Mouse (Mus musculus) spleen, postnatal 4 days (tissue): ENCODE results near the gene Hamp2.
"Not testable (repeated sequence)": the region's sequence is repeated elsewhere in the genome, so short reads cannot be mapped to it uniquely, and the experiment has no call there.

ENCODE experiments used
- DNase-seq, 2 experiments: peaks; one replicate each; pipeline ENCODE4 v3.0.0; 2022; ENCODE audit warnings: low spot score in 2 of 2

Hamp2 gene

GRCm38 (mm10) chr7:30924581-30924980 is at the start of gene Hamp2:
Gene Hamp2 (minus strand): TSS chr7:30924681.
- DNase-seq: not testable (repeated sequence)

GRCm38 (mm10) chr7:30973501-30974289 is 49.2 kb upstream of the Hamp2 start, which contains the start of gene Fam187b:
Gene Fam187b (plus strand): TSS chr7:30973790.
- peak; percentile 86 to 95 for DNase-seq

DNA sequence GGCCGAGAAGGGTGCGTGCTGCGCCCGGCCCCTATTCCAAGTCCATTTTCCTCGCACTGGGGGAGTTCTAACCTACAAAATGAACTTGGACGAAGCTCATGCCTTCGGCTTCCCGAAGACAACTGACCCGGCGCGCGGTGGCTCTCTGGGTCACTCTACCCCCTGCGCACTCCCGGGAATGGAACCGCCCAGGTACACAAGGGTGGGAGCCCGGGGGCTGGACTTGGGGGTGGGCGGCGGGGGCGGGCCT is 48.7 kb upstream of the Hamp2 start, which contains the start of gene Lsr:
Lsr (minus strand) TSS at position 214 of the 250 bp plus-strand sequence.
- DNase-seq: no peak

DNA sequence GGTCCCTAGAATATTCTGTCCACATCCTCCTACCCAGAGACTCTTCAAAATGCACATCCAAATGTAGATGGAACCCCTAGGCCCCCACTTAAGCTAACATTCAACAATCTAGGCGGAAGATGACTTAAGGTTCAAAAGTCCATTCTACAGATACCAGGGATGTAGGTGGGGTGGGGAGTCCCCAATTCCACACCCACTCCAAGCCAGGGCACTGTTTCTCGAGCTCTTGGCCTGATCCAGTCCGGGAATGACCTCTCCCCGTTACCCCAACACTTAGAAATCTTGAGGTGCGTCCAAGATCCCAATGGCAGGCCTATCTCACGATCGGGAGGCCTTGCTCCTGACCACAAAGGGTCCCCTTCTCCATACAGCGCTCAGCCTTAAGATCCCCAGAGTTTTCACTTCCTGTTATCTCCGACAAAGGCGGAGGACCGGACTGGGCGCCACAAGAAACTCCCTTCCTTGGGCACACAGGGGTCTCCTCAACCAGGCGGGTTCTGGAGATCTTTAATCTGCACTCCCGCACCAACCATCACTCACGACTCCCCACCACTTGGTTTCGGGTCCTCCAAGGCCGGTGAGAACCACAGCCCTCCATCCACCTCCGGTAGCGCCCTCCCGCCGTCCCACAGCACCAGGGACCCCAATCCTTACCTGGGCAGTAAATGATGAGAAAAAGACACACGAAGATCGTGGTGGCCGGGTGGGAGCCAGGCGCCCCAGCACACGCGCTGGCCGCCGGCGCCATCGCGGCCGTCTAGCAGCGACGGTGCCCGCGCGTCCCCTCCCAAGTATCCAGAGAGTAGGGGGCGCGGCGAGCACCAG is 48.2 kb upstream of the Hamp2 start:
- no peak for DNase-seq

DNA sequence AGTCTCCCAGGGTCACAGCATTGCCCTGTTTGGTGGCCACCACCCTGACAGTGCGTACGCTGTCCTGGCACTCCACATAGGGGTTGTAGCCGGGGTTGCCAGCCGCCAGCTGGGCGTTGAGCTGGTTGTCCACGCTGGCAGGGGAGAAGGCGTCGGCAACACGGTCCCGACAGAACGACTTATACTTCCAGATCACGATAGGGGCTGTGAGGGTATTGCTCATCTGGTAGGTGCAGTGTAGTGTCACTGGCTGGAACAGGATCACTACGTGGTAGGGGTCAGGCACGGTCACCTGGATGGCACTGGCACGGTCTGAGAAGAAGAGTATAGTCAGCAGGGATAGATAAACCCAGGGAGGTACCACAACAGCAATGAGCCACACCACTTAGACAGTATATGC is 47.4 kb upstream of the Hamp2 start:
- no peak for DNase-seq

DNA sequence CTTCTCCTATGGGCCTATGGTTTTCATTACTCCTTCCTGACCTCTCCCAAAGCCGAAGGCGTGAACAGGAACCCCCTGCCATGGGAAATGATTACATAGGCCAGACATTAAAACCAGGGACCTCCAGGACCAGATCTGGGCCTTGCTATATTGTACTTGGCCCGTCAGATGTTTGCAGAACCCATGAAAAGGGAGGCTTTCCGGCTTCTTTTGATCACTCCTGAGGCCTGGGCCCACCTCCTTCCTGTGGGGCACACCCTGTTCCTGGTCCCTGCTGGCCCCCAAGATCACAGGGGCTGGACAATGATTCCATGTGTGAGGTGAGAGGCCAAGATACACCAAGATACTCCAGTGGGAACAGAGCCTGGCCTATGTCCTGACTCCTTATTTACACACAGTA is 44.7 kb upstream of the Hamp2 start:
- no peak for DNase-seq

- DNase-seq: no peak
These were observed 44.1 kb upstream of the Hamp2 start for GRCm38 (mm10) chr7:30968611-30969010.

DNA sequence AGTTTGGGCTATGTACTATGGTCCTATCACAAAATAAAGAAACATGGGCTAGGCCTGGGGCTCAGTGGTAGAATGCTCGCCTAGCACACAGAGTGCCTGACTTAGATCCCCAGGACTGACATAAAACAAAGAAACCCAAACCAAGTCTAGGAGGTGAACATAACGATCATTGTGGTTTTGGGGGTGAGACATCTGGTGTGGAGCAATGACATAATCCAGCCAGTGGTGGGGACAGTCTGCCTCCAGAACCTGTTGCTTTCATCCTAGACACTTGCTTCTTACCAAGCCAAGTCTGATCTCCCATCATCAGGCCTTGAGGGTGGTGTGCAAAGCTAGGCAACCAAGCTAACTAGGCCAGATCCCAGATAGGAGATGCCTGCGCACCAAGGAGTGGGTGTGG is 42.2 kb upstream of the Hamp2 start:
- DNase-seq: no peak

- DNase-seq: no peak
These were observed 41.2 kb upstream of the Hamp2 start for GRCm38 (mm10) chr7:30965677-30966076.

DNA sequence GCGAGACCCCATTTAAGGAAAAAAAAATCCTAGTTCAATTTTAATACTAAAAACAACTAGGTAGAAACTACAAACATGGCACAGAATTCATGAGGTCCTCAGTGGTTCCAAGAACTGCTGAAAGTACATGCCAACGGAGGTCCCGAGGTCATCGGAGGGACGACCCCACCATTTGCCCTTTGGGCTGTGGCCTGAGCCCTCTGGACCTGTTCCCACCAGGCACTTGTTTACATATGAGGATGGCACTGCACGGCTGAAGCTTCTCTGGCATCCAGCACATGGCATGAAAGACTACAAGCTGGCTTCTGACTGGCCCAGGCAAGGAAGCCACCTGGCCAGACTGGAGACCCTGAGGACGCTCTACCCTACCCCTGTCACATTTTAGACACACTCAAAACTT is 39.9 kb upstream of the Hamp2 start:
- no peak for DNase-seq

- DNase-seq: no peak
These were observed 38.4 kb upstream of the Hamp2 start for GRCm38 (mm10) chr7:30962862-30963261.

DNA sequence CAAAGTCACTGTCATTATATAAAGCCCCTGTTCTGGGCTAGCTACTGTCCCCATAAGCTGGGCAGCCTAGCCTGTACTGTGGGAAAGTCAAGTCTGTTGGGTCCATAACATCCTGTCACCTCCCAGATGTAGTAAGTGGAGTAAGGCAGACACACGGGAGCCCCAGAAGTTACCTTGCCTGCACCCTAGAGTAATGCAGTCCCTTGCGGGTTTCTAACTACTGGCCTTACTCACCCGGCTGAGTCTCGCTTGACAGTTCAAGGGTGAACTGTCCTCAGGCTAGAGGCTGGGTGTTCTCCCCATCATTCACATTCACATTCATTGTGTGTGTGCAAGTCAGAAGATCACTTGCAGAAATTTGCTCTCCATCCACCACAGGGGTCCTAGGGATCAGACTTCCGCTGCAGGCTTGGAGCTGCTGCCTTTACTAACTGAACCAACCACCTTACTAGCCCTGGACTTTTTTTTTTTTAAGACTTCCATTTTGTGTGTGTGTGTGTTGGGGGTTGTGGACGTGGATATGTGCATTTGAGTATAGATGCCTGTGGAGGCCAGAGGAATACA is 35.4 kb upstream of the Hamp2 start:
- DNase-seq: no peak

- DNase-seq: no peak
These were observed 34.5 kb upstream of the Hamp2 start for GRCm38 (mm10) chr7:30958866-30959487.

GRCm38 (mm10) chr7:30958109-30958865 is 33.8 kb upstream of the Hamp2 start:
- DNase-seq: no peak

GRCm38 (mm10) chr7:30957367-30957783 is 32.9 kb upstream of the Hamp2 start:
- peak; percentile 91 to 97 for DNase-seq

GRCm38 (mm10) chr7:30956756-30957366 is 32.4 kb upstream of the Hamp2 start, which contains the start of gene Usf2:
Gene Usf2 (minus strand): TSS chr7:30956803.
- DNase-seq: peak; percentile 77 to 87

GRCm38 (mm10) chr7:30956357-30956751 is 31.9 kb upstream of the Hamp2 start:
- DNase-seq: peak in 1 of 2 experiments; percentile 50

- peak; percentile 89 to 97 for DNase-seq
These were observed 31.3 kb upstream of the Hamp2 start for GRCm38 (mm10) chr7:30955584-30956356.

- DNase-seq: no peak
These were observed 30.6 kb upstream of the Hamp2 start for GRCm38 (mm10) chr7:30954971-30955520.

DNA sequence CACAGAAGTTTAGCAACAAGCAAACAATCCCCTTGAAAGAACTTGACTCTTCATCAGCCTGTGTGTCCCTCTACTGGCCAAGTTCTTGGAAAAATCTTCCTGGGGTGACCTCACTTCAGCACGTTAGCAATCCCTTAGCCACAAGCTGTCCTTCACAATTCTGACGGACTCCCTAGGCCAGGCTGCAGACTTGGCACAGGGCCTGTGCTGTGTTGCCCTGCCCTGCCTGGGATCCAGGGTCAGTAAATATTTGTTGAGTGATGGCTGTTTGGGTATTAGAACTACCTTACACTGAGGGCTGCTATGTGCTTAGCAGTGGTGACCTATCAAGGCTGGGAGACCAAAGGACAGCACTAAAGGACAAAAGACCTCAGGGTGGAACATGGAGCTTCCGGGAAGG is 29.6 kb upstream of the Hamp2 start:
- DNase-seq: no peak
